Mouse (Mus musculus) layer of hippocampus, adult 9-11 months (tissue): ENCODE data around the gene Diras2.

Experiments
- DNase-seq: peaks from one replicate; pipeline ENCODE4 v3.0.0; 2022

The Diras2 gene

DNA sequence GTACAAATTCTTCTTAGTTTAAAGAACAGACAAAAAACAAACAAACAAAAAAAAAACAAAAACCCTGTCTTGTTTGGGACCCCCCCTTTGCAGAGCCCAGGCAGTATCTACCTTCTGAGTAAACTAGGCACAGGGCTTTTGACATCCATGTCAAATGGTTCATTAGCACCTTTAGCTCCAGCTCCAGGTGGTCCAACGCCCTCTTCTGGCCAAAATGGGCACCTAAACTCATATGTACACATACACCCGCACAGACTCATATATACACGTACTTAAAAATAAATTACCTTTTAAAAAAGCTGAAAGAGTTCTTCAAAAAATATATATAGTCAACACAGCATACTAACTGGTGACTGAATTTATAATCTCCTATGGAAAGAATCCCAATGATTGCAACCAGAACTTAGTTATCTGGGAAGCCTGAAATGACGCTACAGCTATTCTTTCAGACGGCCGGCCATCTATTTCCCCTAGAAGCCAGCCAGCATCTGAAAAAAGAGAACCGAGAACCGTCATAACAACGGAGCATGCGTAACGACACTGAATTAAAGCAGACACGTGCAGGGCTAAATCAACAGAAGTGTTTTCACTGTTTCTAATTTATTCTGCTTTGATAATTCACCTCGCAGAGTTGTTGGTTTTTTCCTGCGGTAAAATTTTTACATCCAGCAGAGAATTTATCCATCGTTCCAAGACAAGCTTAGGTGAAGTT, 73.7 kb downstream of the Diras2 start:
- DNase-seq, result no peak

DNA sequence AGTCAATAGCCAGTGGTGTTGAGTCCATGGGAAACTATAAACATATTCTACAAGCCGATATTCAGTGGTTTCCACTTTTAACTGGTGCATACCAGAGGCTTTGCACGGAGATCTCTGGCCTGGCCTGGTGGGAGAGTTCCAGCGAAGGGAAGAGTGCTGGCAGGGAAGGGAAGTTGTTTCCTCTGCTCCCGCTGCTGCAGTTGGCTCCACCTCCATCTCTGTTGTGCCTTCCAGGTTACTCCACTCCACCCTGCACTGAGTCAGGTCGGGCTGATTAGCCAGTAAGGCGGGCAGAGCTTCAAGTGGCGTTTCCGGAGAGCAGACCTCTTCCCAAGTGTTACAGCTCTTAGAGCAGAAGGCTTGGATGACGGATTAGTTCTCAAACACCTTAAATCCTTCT, 75.8 kb downstream of the Diras2 start:
- no peak for DNase-seq

DNA sequence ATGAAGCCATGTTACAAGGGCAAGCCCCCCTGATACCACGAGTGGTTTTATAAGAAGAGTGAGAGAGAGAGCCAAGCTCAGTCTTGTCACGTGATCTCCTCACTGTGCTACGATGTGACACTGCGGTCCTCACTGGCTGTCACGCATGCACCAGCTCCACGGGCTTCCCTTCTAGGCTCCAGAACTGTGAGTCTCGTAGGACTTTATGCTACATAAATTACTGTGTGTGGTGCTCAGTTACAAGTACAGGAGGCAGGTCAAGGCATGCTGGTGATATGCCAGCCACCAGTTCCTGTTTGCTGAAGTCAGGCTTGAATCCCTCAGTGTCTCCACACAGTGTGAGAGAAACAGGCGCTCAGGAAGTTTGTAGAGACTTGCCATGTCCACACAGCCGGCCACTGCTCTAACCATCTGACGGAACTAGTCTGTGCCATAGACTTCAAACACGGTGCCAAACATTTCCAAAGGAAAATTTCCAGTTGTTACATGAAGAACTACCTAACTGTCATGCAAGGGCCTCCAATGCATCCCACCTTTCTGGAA, 76.3 kb downstream of the Diras2 start:
- no peak for DNase-seq
